Mouse (Mus musculus) E14TG2a.4 (cell line): ENCODE measurements around the gene Sap18b.

Source experiments
- CTCF ChIP-seq: conservative IDR thresholded peaks from 2 replicates; pipeline ENCODE4 v1.5.1; 2014; ENCODE audit warnings: low read length
- NANOG ChIP-seq: IDR thresholded peaks from 2 replicates; pipeline ENCODE4 v1.6.1; 2014; ENCODE audit warnings: borderline replicate concordance, low read length, mixed read lengths

- TF ChIP-seq CTCF (no peak), NANOG (no peak)
Observed at GRCm38 (mm10) chr8:95837266-95837665, 12.1 kb downstream of the Sap18b start.
